In genomic region chr12:68333366-68333765, GRCm38 (mm10) we compare ENCODE assay signal across 24 mouse cellular contexts.
"Had no signal": no experiment of that assay in that cellular context is flagged by ENCODE, and none has a peak within 500 bp of the region (broad histone marks: within the 10 kb centered on the region; RNA-seq: fewer than 3 reads in every experiment).

No protein-coding gene starts in this region.

- DNase-seq: gastrocnemius, adult 2 months; gastrocnemius, postnatal 10 days; gastrocnemius, postnatal 25 days; heart, adult 18-20 months; heart, postnatal 10 days; kidney, adult 11 months; kidney, adult 2 months; kidney, adult 9 months; kidney, postnatal 14 days; kidney, postnatal 36 days; layer of hippocampus, adult 9-11 months; layer of hippocampus, postnatal 36 days; left cerebral cortex, postnatal 4 days had no signal

- H3K27ac ChIP-seq: gastrocnemius, adult 2 months; heart, embryonic 10.5 days; hindbrain, embryonic 13.5 days; hindbrain, embryonic 15.5 days; hindbrain, postnatal 0 days; kidney, embryonic 15.5 days; kidney, postnatal 0 days; limb, embryonic 13.5 days; limb, embryonic 15.5 days; liver, embryonic 12.5 days had no signal

- H3K36me3 ChIP-seq: heart, embryonic 10.5 days; heart, embryonic 12.5 days; hindbrain, embryonic 13.5 days; hindbrain, embryonic 15.5 days; kidney, embryonic 15.5 days; limb, embryonic 13.5 days; limb, embryonic 15.5 days; liver, embryonic 12.5 days had no signal

- H3K9me3 ChIP-seq: heart, embryonic 10.5 days; hindbrain, embryonic 15.5 days; kidney, embryonic 15.5 days; limb, embryonic 13.5 days; limb, embryonic 15.5 days; liver, embryonic 12.5 days had no signal

- ATAC-seq: hindbrain, postnatal 0 days; intestine, embryonic 16.5 days; liver, embryonic 12.5 days had no signal

- H3K4me3 ChIP-seq: gastrocnemius, adult 2 months; heart, embryonic 10.5 days; heart, embryonic 12.5 days; hindbrain, embryonic 13.5 days; hindbrain, embryonic 15.5 days; kidney, embryonic 15.5 days; limb, embryonic 13.5 days; limb, embryonic 15.5 days; liver, embryonic 12.5 days had no signal

- H3K4me1 ChIP-seq: heart, embryonic 10.5 days; heart, embryonic 12.5 days; hindbrain, embryonic 13.5 days; hindbrain, embryonic 15.5 days; kidney, embryonic 15.5 days; limb, embryonic 13.5 days; limb, embryonic 15.5 days; liver, embryonic 12.5 days had no signal

- H3K4me2 ChIP-seq: heart, embryonic 12.5 days; hindbrain, embryonic 13.5 days; hindbrain, embryonic 15.5 days; kidney, embryonic 15.5 days; limb, embryonic 13.5 days; limb, embryonic 15.5 days; liver, embryonic 12.5 days had no signal

- H3K9ac ChIP-seq: heart, embryonic 12.5 days; hindbrain, embryonic 13.5 days; hindbrain, embryonic 15.5 days; kidney, embryonic 15.5 days; limb, embryonic 13.5 days; limb, embryonic 15.5 days; liver, embryonic 12.5 days had no signal

- H3K27me3 ChIP-seq: heart, embryonic 12.5 days; hindbrain, embryonic 13.5 days; hindbrain, embryonic 15.5 days; kidney, embryonic 15.5 days; limb, embryonic 13.5 days; limb, embryonic 15.5 days; liver, embryonic 12.5 days had no signal
